Comparison of ENCODE assay signal across 7 mouse cellular contexts in genomic region chr11:43586324-43587090, GRCm38 (mm10). TPM values are rescaled to one million over a fixed set of nuclear protein-coding genes. Genes with fewer than 3 reads are reported as not detected.
DNase-seq lines count a peak whose midpoint lies in the region; ATAC-seq and TF ChIP-seq lines count a peak whose summit lies in the region.

4933415A04Rik (plus strand) TSS chr11:43587040.

- peak within 1 kb of the TSS; percentile 70 for H3K27ac ChIP-seq in ES-Bruce4 (ENCODE audit: insufficient read depth, low read length)
- no peak within 1 kb of the TSS for H3K27ac ChIP-seq in kidney, postnatal 0 days
- H3K27ac ChIP-seq in liver, postnatal 0 days (ENCODE audit: low read depth): no peak within 1 kb of the TSS

- TF ChIP-seq EP300 in ES-Bruce4 (IDR thresholded peaks at IDR 0.05; ENCODE audit: insufficient read depth, low read depth, low read length): no peak
- no peak for TF ChIP-seq EP300 in liver, postnatal 0 days (IDR thresholded peaks at IDR 0.05; ENCODE audit: low read depth)

- DNase-seq in ZHBTc4 (ENCODE audit: low read depth, low spot score): peak; percentile 91
- DNase-seq in kidney, postnatal 0 days (ENCODE audit: low spot score): peak; percentile 85
- DNase-seq in liver, postnatal 0 days: peak; percentile 75
- peak; percentile 66 for DNase-seq in retina, postnatal 7 days (ENCODE audit: low read depth, low spot score)

- ATAC-seq in common myeloid progenitor, adult 5-6 weeks (replicated peaks; ENCODE audit: low read depth, poor library complexity, severe bottlenecking): peak; percentile 89
- ATAC-seq in granulocyte monocyte progenitor cell, adult 5-6 weeks (replicated peaks; ENCODE audit: poor library complexity, severe bottlenecking): peak; percentile 91
- peak; percentile 55; the same call in 1 of the 2 replicates for ATAC-seq in kidney, postnatal 0 days (replicated peaks; ENCODE audit: low FRiP score, low read depth)
- no peak for ATAC-seq in liver, postnatal 0 days

- H3K9me3 ChIP-seq in ES-Bruce4 (replicated peaks; ENCODE audit: control insufficient read depth, insufficient read depth, low read length, poor library complexity, severe bottlenecking): no peaks in the 10 kb centered on the region
- H3K9me3 ChIP-seq in kidney, postnatal 0 days (replicated peaks; ENCODE audit: low read length): no peaks in the 10 kb centered on the region
- H3K9me3 ChIP-seq in liver, postnatal 0 days (ENCODE audit: low read length): no peaks in the 10 kb centered on the region

- H3K36me3 ChIP-seq in ES-Bruce4 (ENCODE audit: control insufficient read depth, insufficient read depth, low read length, poor library complexity, severe bottlenecking): no peaks in the 10 kb centered on the region
- H3K36me3 ChIP-seq in kidney, postnatal 0 days (ENCODE audit: insufficient read depth, low read length): peaks cover 26% of the 10 kb centered on the region
- no peaks in the 10 kb centered on the region for H3K36me3 ChIP-seq in liver, postnatal 0 days (replicated peaks; ENCODE audit: insufficient read depth, low read length)

- H3K4me1 ChIP-seq in ES-Bruce4 (ENCODE audit: control insufficient read depth, insufficient read depth, low read length): no peaks in the 10 kb centered on the region
- peaks cover 3% of the 10 kb centered on the region; the same call in 1 of the 2 replicates for H3K4me1 ChIP-seq in kidney, postnatal 0 days (replicated peaks; ENCODE audit: insufficient read depth, low read length)
- no peaks in the 10 kb centered on the region for H3K4me1 ChIP-seq in liver, postnatal 0 days (ENCODE audit: insufficient read depth)

- H3K4me3 ChIP-seq in ES-Bruce4 (ENCODE audit: low read depth, low read length): no peak within 1 kb of the TSS
- H3K4me3 ChIP-seq in kidney, postnatal 0 days (replicated peaks; ENCODE audit: low read depth, low read length): no peak within 1 kb of the TSS
- no peak within 1 kb of the TSS for H3K4me3 ChIP-seq in liver, postnatal 0 days (ENCODE audit: low read depth, low read length)

- no peak for TF ChIP-seq POLR2A in ES-Bruce4 (IDR thresholded peaks at IDR 0.05; ENCODE audit: insufficient read depth, low read length)

- 70% methylated on average over 7 of the region's 7 CpGs for WGBS in kidney, postnatal 0 days
- WGBS in liver, postnatal 0 days (ENCODE audit: insufficient replicate concordance): 58% methylated on average over 7 of the region's 7 CpGs

- no peaks in the 10 kb centered on the region for H3K27me3 ChIP-seq in ES-Bruce4 (ENCODE audit: control insufficient read depth, insufficient read depth, low read length, poor library complexity, severe bottlenecking)
- no peaks in the 10 kb centered on the region for H3K27me3 ChIP-seq in kidney, postnatal 0 days (ENCODE audit: insufficient read depth, low read length)
- H3K27me3 ChIP-seq in liver, postnatal 0 days (ENCODE audit: insufficient read depth, low read length): no peaks in the 10 kb centered on the region

- no peak within 1 kb of the TSS for H3K9ac ChIP-seq in ES-Bruce4 (ENCODE audit: low read depth, poor library complexity, severe bottlenecking)
- no peak within 1 kb of the TSS for H3K9ac ChIP-seq in kidney, postnatal 0 days (ENCODE audit: low read depth, low read length)
- H3K9ac ChIP-seq in liver, postnatal 0 days (replicated peaks): no peak within 1 kb of the TSS

- H3K4me2 ChIP-seq in kidney, postnatal 0 days (ENCODE audit: low read length): no peak within 1 kb of the TSS
- no peak within 1 kb of the TSS for H3K4me2 ChIP-seq in liver, postnatal 0 days (ENCODE audit: low read depth, low read length)

- TF ChIP-seq CTCF in ES-Bruce4 (IDR thresholded peaks at IDR 0.05; ENCODE audit: low read depth, low read length): peak; percentile 57
- TF ChIP-seq CTCF in kidney, postnatal 0 days (IDR thresholded peaks at IDR 0.05; ENCODE audit: low read depth): peak; percentile 85
- TF ChIP-seq CTCF in liver, postnatal 0 days (IDR thresholded peaks at IDR 0.05; ENCODE audit: low read depth): peak; percentile 72

RNA-seq across cellular contexts. Expression of gene 4933415A04Rik, which starts in this region (rescaled TPM):
- polyA plus RNA-seq in ES-Bruce4 (2011; ENCODE audit: insufficient read depth, insufficient read length, low read depth, missing spikeins): 0.99 and 1.2 TPM in 2 replicates
- total RNA-seq in common myeloid progenitor, adult 5-6 weeks (2017): 0.34 TPM in 1 of 2 replicates, not detected in the other
- not detected in 2 replicates for total RNA-seq in granulocyte monocyte progenitor cell, adult 5-6 weeks (2014; fragmentation: Nextera tagmentation)
- total RNA-seq in granulocyte monocyte progenitor cell, adult 5-6 weeks (2017): not detected in 2 replicates
- 3.8 and 4.6 TPM in 2 replicates for polyA plus RNA-seq in kidney, postnatal 0 days (2015; fragmentation: Nextera tagmentation; extraction: Ambion mirVana)
- 0.51 and 0.72 TPM in 2 replicates for polyA plus RNA-seq in liver, postnatal 0 days (2015; fragmentation: Nextera tagmentation; extraction: Ambion mirVana)

Comparison
In these comparisons a context has a peak if more than half of its experiments do, and no peak if none do; other contexts are left out.
1. Peak in ATAC-seq in common myeloid progenitor, adult 5-6 weeks; RNA of the gene not detected or under 1 TPM.
2. Peak in ATAC-seq in granulocyte monocyte progenitor cell, adult 5-6 weeks; RNA of the gene not detected or under 1 TPM.
3. Peak in DNase-seq in liver, postnatal 0 days; RNA of the gene not detected or under 1 TPM.